Mouse (Mus musculus) liver, adult 2 months (tissue): ENCODE measurements at regions not wholly inside any gene's neighbourhood (a gene's known extent, or its start where the extent isn't known, plus 50 kb on each side); places are given as distances from the start of the nearest gene placed in this dataset.

Experiments used
- DNase-seq: peaks from one replicate; pipeline ENCODE4 v3.0.0-alpha.2; 2011; ENCODE audit warnings: low read depth, low spot score; ENCODE audit errors: extremely low read depth
- H3K27ac ChIP-seq: fragments of 200-500 bp; replicated peaks from 2 replicates; pipeline ENCODE4 v1.5.1; 2012; ENCODE audit warnings: low read depth, mild to moderate bottlenecking, control low read depth, inconsistent platforms, low read length; ENCODE audit not compliant: insufficient read depth
- H3K27me3 ChIP-seq: fragments of 200-500 bp; 2 replicates; pipeline ENCODE4 v1.6.1; 2012; ENCODE audit warnings: mild to moderate bottlenecking, moderate library complexity, low read length, inconsistent platforms; ENCODE audit not compliant: control insufficient read depth, insufficient read depth
- H3K36me3 ChIP-seq: fragments of 200-500 bp; 2 replicates; pipeline ENCODE4 v1.6.1; 2012; ENCODE audit warnings: low read length, inconsistent platforms; ENCODE audit not compliant: control insufficient read depth, insufficient read depth
- H3K4me1 ChIP-seq: fragments of 200-500 bp; 2 replicates; pipeline ENCODE4 v1.6.1; 2011; ENCODE audit warnings: low read length; ENCODE audit not compliant: control insufficient read depth, insufficient read depth
- H3K4me3 ChIP-seq: fragments of 200-500 bp; 2 replicates; pipeline ENCODE4 v1.5.1; 2011; ENCODE audit warnings: low read depth, mild to moderate bottlenecking, control low read depth, low read length, moderate library complexity; ENCODE audit not compliant: insufficient read depth
- H3K79me2 ChIP-seq: fragments of 200-500 bp; 2 replicates; pipeline ENCODE4 v1.6.1; 2012; ENCODE audit warnings: inconsistent platforms, mild to moderate bottlenecking, low read length, moderate library complexity; ENCODE audit not compliant: control insufficient read depth, insufficient read depth
- H3K9ac ChIP-seq: fragments of 200-500 bp; 2 replicates; pipeline ENCODE4 v1.6.1; 2012; ENCODE audit warnings: low read depth, mild to moderate bottlenecking, control low read depth, inconsistent platforms, low read length
- CTCF ChIP-seq: fragments of 200-500 bp; IDR thresholded peaks from 2 replicates; pipeline ENCODE4 v1.5.1; 2011; ENCODE audit warnings: low read depth, low read length, control low read depth
- POLR2A ChIP-seq: fragments of 200-500 bp; IDR thresholded peaks from 2 replicates; pipeline ENCODE4 v1.6.1; 2011; ENCODE audit warnings: low read length, control low read depth; ENCODE audit not compliant: insufficient read depth; ENCODE audit errors: extremely low read depth
- WGBS: fragments of 180-500 bp; shearing (Covaris S2); methylation state at CpG from one replicate; pipeline ENCODE4 v1.1.7; 2018; 5-methylcytosine and 5-hydroxymethylcytosine counted together

- Histone ChIP-seq H3K4me1 (no peaks in the 10 kb centered on the region), H3K27ac (no peak overlapping the region), H3K36me3 (no peaks in the 10 kb centered on the region), H3K79me2 (no peaks in the 10 kb centered on the region), H3K27me3 (no peaks in the 10 kb centered on the region), H3K9ac (no peak overlapping the region), H3K4me3 (no peak overlapping the region)
- no peak for TF ChIP-seq POLR2A
- TF ChIP-seq CTCF: no peak
- DNase-seq: no peak
- 87% methylated on average over 4 of the region's 4 CpGs for WGBS
Observed at GRCm38 (mm10) chr11:19118258-19118657, 99.5 kb upstream of the Meis1 start.

GRCm38 (mm10) chr11:19119927-19120827 lies 101.4 kb upstream of the Meis1 start:
- H3K27ac ChIP-seq: no peak overlapping the region
- H3K4me1 ChIP-seq: no peaks in the 10 kb centered on the region
- no peak overlapping the region for H3K9ac ChIP-seq
- H3K4me3 ChIP-seq: no peak overlapping the region
- 63% methylated on average over 8 of the region's 8 CpGs for WGBS
- H3K79me2 ChIP-seq: no peaks in the 10 kb centered on the region
- no peaks in the 10 kb centered on the region for H3K36me3 ChIP-seq
- TF ChIP-seq CTCF (no peak), POLR2A (no peak)
- no peak for DNase-seq
- H3K27me3 ChIP-seq: no peaks in the 10 kb centered on the region

- no peaks in the 10 kb centered on the region for H3K36me3 ChIP-seq
Observed at GRCm38 (mm10) chr11:19120871-19121270, 102.1 kb upstream of the Meis1 start.

GRCm38 (mm10) chr11:19135375-19136050 lies 116.7 kb upstream of the Meis1 start:
- H3K4me1 ChIP-seq: no peaks in the 10 kb centered on the region
- H3K27ac ChIP-seq: no peak overlapping the region
- H3K79me2 ChIP-seq: no peaks in the 10 kb centered on the region
- no peaks in the 10 kb centered on the region for H3K27me3 ChIP-seq
- TF ChIP-seq POLR2A: no peak
- no peak for TF ChIP-seq CTCF
- H3K36me3 ChIP-seq: no peaks in the 10 kb centered on the region
- no peak for DNase-seq
- no peak overlapping the region for H3K9ac ChIP-seq
- WGBS: 59% methylated on average over 2 of the region's 2 CpGs
- no peak overlapping the region for H3K4me3 ChIP-seq

More at GRCm38 (mm10) chr11:19120871-19121270, 102.1 kb upstream of the Meis1 start:
- Histone ChIP-seq H3K27me3 (no peaks in the 10 kb centered on the region), H3K79me2 (no peaks in the 10 kb centered on the region), H3K9ac (no peak overlapping the region), H3K27ac (no peak overlapping the region), H3K4me3 (no peak overlapping the region), H3K4me1 (no peaks in the 10 kb centered on the region)
- no peak for DNase-seq
- 65% methylated on average over 3 of the region's 3 CpGs for WGBS
- TF ChIP-seq CTCF: no peak
- TF ChIP-seq POLR2A: no peak

- peak; percentile 12 for DNase-seq
- Histone ChIP-seq H3K27me3 (no peaks in the 10 kb centered on the region), H3K4me3 (no peak overlapping the region), H3K27ac (no peak overlapping the region), H3K4me1 (no peaks in the 10 kb centered on the region), H3K36me3 (no peaks in the 10 kb centered on the region), H3K79me2 (no peaks in the 10 kb centered on the region), H3K9ac (no peak overlapping the region)
- no peak for TF ChIP-seq POLR2A
- TF ChIP-seq CTCF: no peak
- 82% methylated on average over 5 of the region's 5 CpGs for whole genome bisulfite sequencing
Observed at GRCm38 (mm10) chr11:19138423-19138822, 119.6 kb upstream of the Meis1 start.
